Mouse (Mus musculus): ENCODE results near the gene Gm17535.
"Not testable (repeated sequence)": the region's sequence is repeated elsewhere in the genome, so short reads cannot be mapped to it uniquely, and the experiment has no call there.

GRCm38 (mm10) chr9:3025653-3026052 is 8.7 kb upstream of the Gm17535 start:
- TF ChIP-seq TAL1, GATA1 (IDR thresholded peaks at IDR 0.05; ENCODE audit: low read length): not testable (repeated sequence)
